Mouse (Mus musculus) MEL (cell line): ENCODE measurements around the gene G6pc3.

Source experiments
- CTCF ChIP-seq, 3 experiments: IDR thresholded peaks in 2 of 3; conservative IDR thresholded peaks in 1 of 3; 2 replicates each; pipeline ENCODE4 v1.5.1; 2011 to 2012; ENCODE audit warnings: low read length in 3 of 3, low read depth in 2 of 3, mild to moderate bottlenecking in 2 of 3, improper control_type of control experiment in 1 of 3, inconsistent platforms in 1 of 3, mixed read lengths in 1 of 3, moderate library complexity in 1 of 3; ENCODE audit not compliant: control insufficient read depth in 1 of 3, insufficient read depth in 1 of 3, poor library complexity in 1 of 3, severe bottlenecking in 1 of 3
- JUND ChIP-seq: IDR thresholded peaks from 2 replicates; pipeline ENCODE4 v1.6.1; 2011; ENCODE audit warnings: low read depth, mild to moderate bottlenecking, improper control_type of control experiment, low read length
- MYB ChIP-seq: IDR thresholded peaks from 2 replicates; pipeline ENCODE4 v1.6.1; 2011; ENCODE audit warnings: mild to moderate bottlenecking, low read depth, low read length, improper control_type of control experiment
- NRF1 ChIP-seq: IDR thresholded peaks from 2 replicates; pipeline ENCODE4 v1.6.1; 2014; ENCODE audit warnings: low read depth, mild to moderate bottlenecking, inconsistent platforms, low read length, improper control_type of control experiment, moderate library complexity; ENCODE audit not compliant: poor library complexity, insufficient read depth, severe bottlenecking
- POLR2AphosphoS2 ChIP-seq: IDR thresholded peaks from 2 replicates; pipeline ENCODE4 v1.6.1; 2011; ENCODE audit warnings: low read length, improper control_type of control experiment
- USF1 ChIP-seq: IDR thresholded peaks from 2 replicates; pipeline ENCODE4 v1.6.1; 2014; ENCODE audit warnings: low read depth, mild to moderate bottlenecking, inconsistent platforms, low read length, improper control_type of control experiment, moderate library complexity
- ZMIZ1 ChIP-seq: IDR thresholded peaks from 2 replicates; pipeline ENCODE4 v1.6.1; 2012; ENCODE audit warnings: low read depth, mild to moderate bottlenecking, inconsistent platforms, low read length, improper control_type of control experiment, moderate library complexity

DNA sequence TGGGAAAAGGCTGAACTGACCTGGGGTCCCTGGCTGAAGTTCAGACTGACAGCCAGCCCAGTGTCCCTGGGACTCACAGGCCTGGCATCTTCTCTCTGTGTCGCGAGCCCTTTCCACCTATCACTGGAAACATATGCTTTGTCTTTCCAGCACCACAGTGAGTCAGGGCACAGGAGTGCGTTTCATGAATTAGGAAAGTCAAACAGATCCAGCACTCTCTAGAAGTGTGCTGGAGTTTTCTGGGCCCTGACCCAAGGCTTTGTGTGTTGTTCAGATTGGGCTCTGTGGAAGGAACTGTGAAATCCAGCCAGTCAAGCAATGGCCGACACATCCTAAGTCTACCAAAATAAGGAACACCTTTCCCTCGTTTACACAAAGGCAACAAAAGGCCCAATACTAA is 35.8 kb downstream of the G6pc3 start:
- TF ChIP-seq CTCF (IDR thresholded peaks at IDR 0.05 in 2 of 3, conservative IDR thresholded peaks at IDR 0.05 in 1 of 3; ENCODE audit: control insufficient read depth in 1 of 3, insufficient read depth in 1 of 3, low read depth in 2 of 3, low read length in 3 of 3, poor library complexity in 1 of 3, severe bottlenecking in 1 of 3) (no peak), NRF1 (no peak), JUND (no peak), USF1 (no peak), MYB (no peak), POLR2AphosphoS2 (no peak), ZMIZ1 (no peak)
